Mouse (Mus musculus) heart, embryonic 16.5 days (tissue): ENCODE measurements around the gene Cuedc1. TPM values are rescaled to one million over a fixed set of nuclear protein-coding genes. Genes with fewer than 3 reads are reported as not detected.

Source experiments
- ATAC-seq: fragments of 200-750 bp; cut with Nextera tagmentation; replicated peaks from 2 replicates; pipeline ENCODE4 v1.8.0; 2017; ENCODE audit warnings: moderate number of reproducible peaks; ENCODE audit not compliant: insufficient read depth, low FRiP score; ENCODE audit errors: extremely low read depth
- H3K27ac ChIP-seq: fragments of 300-500 bp; sonication (generic); 2 replicates; pipeline ENCODE4 v1.5.1; 2014; ENCODE audit warnings: mild to moderate bottlenecking, low read length, control low read depth, moderate library complexity
- H3K27me3 ChIP-seq: fragments of 300-500 bp; sonication (generic); 2 replicates; pipeline ENCODE4 v1.6.1; 2014; ENCODE audit warnings: low read length, mixed read lengths; ENCODE audit not compliant: control insufficient read depth, insufficient read depth
- H3K36me3 ChIP-seq: fragments of 300-500 bp; sonication (generic); 2 replicates; pipeline ENCODE4 v1.6.1; 2014; ENCODE audit not compliant: control insufficient read depth, insufficient read depth
- H3K4me1 ChIP-seq: fragments of 300-500 bp; sonication (generic); 2 replicates; pipeline ENCODE4 v1.6.1; 2014; ENCODE audit warnings: low read length, mixed read lengths; ENCODE audit not compliant: control insufficient read depth, insufficient read depth
- H3K4me2 ChIP-seq: fragments of 300-500 bp; sonication (generic); 2 replicates; pipeline ENCODE4 v1.6.1; 2014; ENCODE audit warnings: low read depth, mild to moderate bottlenecking, control low read depth, low read length
- H3K4me3 ChIP-seq: fragments of 300-500 bp; sonication (generic); 2 replicates; pipeline ENCODE4 v1.5.1; 2014; ENCODE audit warnings: mild to moderate bottlenecking, control low read depth, low read length
- H3K9ac ChIP-seq: fragments of 300-500 bp; sonication (generic); 2 replicates; pipeline ENCODE4 v1.6.1; 2014; ENCODE audit warnings: low read length, control low read depth
- H3K9me3 ChIP-seq: fragments of 300-500 bp; sonication (generic); replicated peaks from 2 replicates; pipeline ENCODE4 v1.6.1; 2016; ENCODE audit warnings: low read length; ENCODE audit not compliant: control insufficient read depth
- WGBS: fragments of 180-500 bp; shearing (Covaris S2); extraction: QIAGEN DNeasy Blood & Tissue Kit; methylation state at CpG from one replicate; pipeline ENCODE4 v1.1.7; 2014; 5-methylcytosine and 5-hydroxymethylcytosine counted together
- polyA plus RNA-seq: library from polyadenylated mRNA; unstranded; fragments of >200 nt; fragmentation: Nextera tagmentation; extraction: Ambion mirVana; gene quantifications from 2 replicates; pipeline ENCODE4 v1.2.1, GENCODE M21; 2015

The Cuedc1 gene
- polyA plus RNA-seq, 1 experiment from 2014 or later: 15.2 TPM

GRCm38 (mm10) chr11:88135218-88135617 is 37.4 kb downstream of the Cuedc1 start:
- Histone ChIP-seq H3K4me3 (no peak overlapping the region), H3K9me3 (no peaks in the 10 kb centered on the region), H3K4me1 (peaks cover 34% of the 10 kb centered on the region), H3K9ac (no peak overlapping the region), H3K4me2 (no peak overlapping the region), H3K27ac (no peak overlapping the region), H3K27me3 (no peaks in the 10 kb centered on the region), H3K36me3 (no peaks in the 10 kb centered on the region)
- 70% methylated on average over 7 of the region's 7 CpGs for WGBS
- ATAC-seq: no peak

GRCm38 (mm10) chr11:88137814-88138425 is 40.1 kb downstream of the Cuedc1 start:
- Histone ChIP-seq H3K4me1 (peaks cover 21% of the 10 kb centered on the region), H3K9ac (no peak overlapping the region), H3K4me2 (no peak overlapping the region), H3K36me3 (peaks cover under 1% of the 10 kb centered on the region; the same call in 1 of the 2 replicates), H3K9me3 (no peaks in the 10 kb centered on the region), H3K27ac (no peak overlapping the region), H3K4me3 (no peak overlapping the region), H3K27me3 (no peaks in the 10 kb centered on the region)
- no peak for ATAC-seq
- 63% methylated on average over 12 of the region's 12 CpGs for WGBS

- Histone ChIP-seq H3K27me3 (no peaks in the 10 kb centered on the region), H3K4me3 (no peak overlapping the region), H3K4me1 (peaks cover 18% of the 10 kb centered on the region), H3K9ac (no peak overlapping the region), H3K4me2 (no peak overlapping the region), H3K27ac (no peak overlapping the region), H3K9me3 (no peaks in the 10 kb centered on the region), H3K36me3 (peaks cover 4% of the 10 kb centered on the region; the same call in 1 of the 2 replicates)
- WGBS: 44% methylated on average over 20 of the region's 20 CpGs
- ATAC-seq: no peak
Observed at GRCm38 (mm10) chr11:88139256-88139861, 41.5 kb downstream of the Cuedc1 start.

GRCm38 (mm10) chr11:88140066-88141060 is 42.5 kb downstream of the Cuedc1 start:
- Histone ChIP-seq H3K27ac (no peak overlapping the region), H3K4me1 (peaks cover 25% of the 10 kb centered on the region), H3K36me3 (peaks cover 4% of the 10 kb centered on the region; the same call in 1 of the 2 replicates), H3K27me3 (no peaks in the 10 kb centered on the region), H3K9ac (no peak overlapping the region), H3K9me3 (no peaks in the 10 kb centered on the region), H3K4me2 (no peak overlapping the region), H3K4me3 (no peak overlapping the region)
- 32% methylated on average over 13 of the region's 13 CpGs for WGBS
- ATAC-seq: 0 out of 2 replicates have a peak, but pooled peaks have one; percentile 14

GRCm38 (mm10) chr11:88142362-88142761 is 44.5 kb downstream of the Cuedc1 start:
- Histone ChIP-seq H3K36me3 (peaks cover 4% of the 10 kb centered on the region; the same call in 1 of the 2 replicates), H3K4me1 (peaks cover 45% of the 10 kb centered on the region), H3K9me3 (no peaks in the 10 kb centered on the region), H3K4me2 (no peak overlapping the region), H3K4me3 (no peak overlapping the region), H3K27me3 (no peaks in the 10 kb centered on the region), H3K27ac (no peak overlapping the region), H3K9ac (no peak overlapping the region)
- 62% methylated on average over 8 of the region's 8 CpGs for WGBS
- ATAC-seq: no peak

- no peaks in the 10 kb centered on the region for H3K27me3 ChIP-seq
- H3K27ac ChIP-seq: no peak overlapping the region
- peaks cover 4% of the 10 kb centered on the region; the same call in 1 of the 2 replicates for H3K36me3 ChIP-seq
- no peak overlapping the region for H3K9ac ChIP-seq
- WGBS: 70% methylated on average over 4 of the region's 4 CpGs
- H3K9me3 ChIP-seq: no peaks in the 10 kb centered on the region
- peaks cover 57% of the 10 kb centered on the region for H3K4me1 ChIP-seq
- no peak for ATAC-seq
- no peak overlapping the region for H3K4me2 ChIP-seq
- no peak overlapping the region for H3K4me3 ChIP-seq
Observed at GRCm38 (mm10) chr11:88144100-88144499, 46.2 kb downstream of the Cuedc1 start.

- 0 out of 2 replicates have a peak, but pooled peaks have one; percentile 14 for ATAC-seq
- Histone ChIP-seq H3K27ac (no peak overlapping the region), H3K9me3 (no peaks in the 10 kb centered on the region), H3K4me1 (peaks cover 50% of the 10 kb centered on the region), H3K4me3 (no peak overlapping the region), H3K36me3 (peaks cover 4% of the 10 kb centered on the region; the same call in 1 of the 2 replicates), H3K9ac (no peak overlapping the region), H3K27me3 (no peaks in the 10 kb centered on the region), H3K4me2 (no peak overlapping the region)
- WGBS: 57% methylated on average over 13 of the region's 13 CpGs
Observed at GRCm38 (mm10) chr11:88145214-88146006, 47.6 kb downstream of the Cuedc1 start.

- Histone ChIP-seq H3K9me3 (no peaks in the 10 kb centered on the region), H3K4me3 (no peak overlapping the region), H3K4me2 (no peak overlapping the region), H3K27ac (no peak overlapping the region), H3K4me1 (peaks cover 53% of the 10 kb centered on the region), H3K9ac (no peak overlapping the region), H3K36me3 (peaks cover 4% of the 10 kb centered on the region; the same call in 1 of the 2 replicates), H3K27me3 (no peaks in the 10 kb centered on the region)
- no peak for ATAC-seq
- WGBS: 71% methylated on average over 12 of the region's 12 CpGs
Observed at GRCm38 (mm10) chr11:88146264-88147060, 48.6 kb downstream of the Cuedc1 start.
